Mouse (Mus musculus): ENCODE data around the gene Prps1l3. TPM values are rescaled to one million over a fixed set of nuclear protein-coding genes. Genes with fewer than 3 reads are reported as not detected.
"Not testable (repeated sequence)": the region's sequence is repeated elsewhere in the genome, so short reads cannot be mapped to it uniquely, and the experiment has no call there.

Prps1l3 gene
- polyA plus RNA-seq, 1 experiment from 2014 or later = 53.3 TPM

DNA sequence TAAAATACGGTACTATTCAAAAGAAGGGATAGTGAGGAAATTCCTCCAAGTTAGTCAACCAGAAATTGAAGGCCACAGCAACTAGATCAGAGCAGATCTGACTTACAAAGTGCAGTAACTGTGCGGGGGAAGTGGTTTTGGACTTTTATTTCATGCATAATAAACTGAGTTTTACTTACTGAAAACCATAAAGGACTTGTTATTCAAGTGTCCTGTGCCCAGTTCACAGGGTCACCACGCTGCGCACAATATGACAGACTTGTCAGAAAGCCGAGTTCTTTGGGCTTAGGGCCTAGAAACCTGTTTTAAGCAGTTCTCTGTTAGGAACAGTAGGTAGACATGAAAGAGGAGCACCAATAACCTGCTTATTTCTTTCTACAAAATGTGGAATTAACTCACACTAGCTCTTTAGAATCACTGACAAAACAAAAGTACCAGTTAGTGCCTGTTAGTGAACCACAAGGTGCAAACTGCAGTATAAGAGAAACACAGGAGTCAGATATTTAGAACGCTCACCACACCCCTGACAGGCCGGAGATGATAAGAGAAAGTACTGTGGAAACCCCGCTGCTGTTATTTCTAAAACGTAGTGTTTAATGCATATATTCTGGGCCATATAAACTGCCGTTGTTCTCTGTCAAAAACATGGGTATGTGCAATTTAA, 32.7 kb upstream of the Prps1l3 start, which contains the start of gene Slc25a21:
TSS of gene Slc25a21 (minus strand) at position 110 of the 664 bp plus-strand sequence.
- H3K4me2 ChIP-seq (ENCODE audit: low read depth, low read length) = peak within 1 kb of the TSS; percentile 90

GRCm38 (mm10) chr12:57198269-57198668, 31.9 kb upstream of the Prps1l3 start:
- Histone ChIP-seq H3K27me3 (replicated peaks; ENCODE audit: control insufficient read depth, insufficient read depth, low read length) (peaks cover 32% of the 10 kb centered on the region), H3K4me2 (ENCODE audit: low read depth, low read length) (no peak overlapping the region), H3K27ac (replicated peaks; ENCODE audit: low read depth, low read length) (no peak overlapping the region), H3K9ac (ENCODE audit: low read depth, low read length) (no peak overlapping the region), H3K4me3 (ENCODE audit: low read depth, low read length) (no peak overlapping the region), H3K9me3 (ENCODE audit: control insufficient read depth, low read length) (no peaks in the 10 kb centered on the region), H3K36me3 (ENCODE audit: control insufficient read depth, insufficient read depth, low read length) (no peaks in the 10 kb centered on the region), H3K4me1 (ENCODE audit: control insufficient read depth, insufficient read depth, low read length) (no peaks in the 10 kb centered on the region; the same call in 1 of the 2 replicates)
- ATAC-seq (ENCODE audit: low read depth) (no peak), DNase-seq (ENCODE audit: low spot score) (no peak)

More for the DNA sequence above, 32.7 kb upstream of the Prps1l3 start, which contains the start of gene Slc25a21:
- H3K4me3 ChIP-seq (ENCODE audit: low read depth, low read length) = peak within 1 kb of the TSS; percentile 52
- no peaks in the 10 kb centered on the region; the same call in 1 of the 2 replicates for H3K4me1 ChIP-seq (ENCODE audit: control insufficient read depth, insufficient read depth, low read length)
- no peaks in the 10 kb centered on the region for H3K36me3 ChIP-seq (ENCODE audit: control insufficient read depth, insufficient read depth, low read length)
- 71% methylated on average over 10 of the region's 10 CpGs for WGBS
- no peaks in the 10 kb centered on the region for H3K9me3 ChIP-seq (ENCODE audit: control insufficient read depth, low read length)
- peak within 1 kb of the TSS; percentile 67 for H3K9ac ChIP-seq (ENCODE audit: low read depth, low read length)
- no peak within 1 kb of the TSS for H3K27ac ChIP-seq (replicated peaks; ENCODE audit: low read depth, low read length)
- H3K27me3 ChIP-seq (replicated peaks; ENCODE audit: control insufficient read depth, insufficient read depth, low read length) = peaks cover 32% of the 10 kb centered on the region
- no peak for DNase-seq (ENCODE audit: low spot score)
- no peak for ATAC-seq (ENCODE audit: low read depth)

DNA sequence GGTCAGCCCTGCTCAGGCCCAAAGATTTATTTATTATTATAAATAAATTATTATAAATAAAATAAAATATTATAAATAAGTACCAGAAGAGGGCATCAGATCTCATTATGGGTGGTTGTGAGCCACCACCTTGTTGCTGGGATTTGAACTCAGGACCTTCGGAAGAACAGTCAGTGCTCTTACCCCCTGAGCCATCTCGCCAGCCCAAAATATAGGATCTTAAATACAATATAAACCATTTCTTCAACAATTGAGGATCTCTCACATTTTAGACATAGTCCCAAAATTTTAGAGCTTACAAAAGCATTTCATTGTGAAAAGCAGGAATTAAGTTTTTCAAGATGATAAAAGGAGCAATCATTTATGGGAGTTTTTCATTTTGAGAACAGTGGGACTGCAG, 30.8 kb upstream of the Prps1l3 start:
- Histone ChIP-seq H3K27ac (replicated peaks; ENCODE audit: low read depth, low read length) (no peak overlapping the region), H3K4me1 (ENCODE audit: control insufficient read depth, insufficient read depth, low read length) (no peaks in the 10 kb centered on the region; the same call in 1 of the 2 replicates), H3K4me3 (ENCODE audit: low read depth, low read length) (no peak overlapping the region), H3K4me2 (ENCODE audit: low read depth, low read length) (no peak overlapping the region), H3K36me3 (ENCODE audit: control insufficient read depth, insufficient read depth, low read length) (no peaks in the 10 kb centered on the region), H3K9me3 (ENCODE audit: control insufficient read depth, low read length) (no peaks in the 10 kb centered on the region), H3K9ac (ENCODE audit: low read depth, low read length) (no peak overlapping the region), H3K27me3 (replicated peaks; ENCODE audit: control insufficient read depth, insufficient read depth, low read length) (peaks cover 30% of the 10 kb centered on the region)
- 98% methylated on average over 2 of the region's 2 CpGs for WGBS
- ATAC-seq (ENCODE audit: low read depth) (no peak), DNase-seq (ENCODE audit: low spot score) (no peak)

- 86% methylated on average over 3 of the region's 3 CpGs for WGBS
- Histone ChIP-seq H3K36me3 (ENCODE audit: control insufficient read depth, insufficient read depth, low read length) (no peaks in the 10 kb centered on the region), H3K9me3 (ENCODE audit: control insufficient read depth, low read length) (no peaks in the 10 kb centered on the region), H3K27ac (replicated peaks; ENCODE audit: low read depth, low read length) (no peak overlapping the region), H3K9ac (ENCODE audit: low read depth, low read length) (no peak overlapping the region), H3K4me2 (ENCODE audit: low read depth, low read length) (no peak overlapping the region), H3K4me1 (ENCODE audit: control insufficient read depth, insufficient read depth, low read length) (no peaks in the 10 kb centered on the region), H3K4me3 (ENCODE audit: low read depth, low read length) (no peak overlapping the region), H3K27me3 (replicated peaks; ENCODE audit: control insufficient read depth, insufficient read depth, low read length) (peaks cover 17% of the 10 kb centered on the region)
- DNase-seq (ENCODE audit: low spot score) (no peak), ATAC-seq (ENCODE audit: low read depth) (no peak)
Observed at GRCm38 (mm10) chr12:57201901-57202300, 28.3 kb upstream of the Prps1l3 start.

- Histone ChIP-seq H3K4me3 (ENCODE audit: low read depth, low read length) (no peak overlapping the region), H3K27ac (replicated peaks; ENCODE audit: low read depth, low read length) (no peak overlapping the region), H3K4me1 (ENCODE audit: control insufficient read depth, insufficient read depth, low read length) (no peaks in the 10 kb centered on the region), H3K27me3 (replicated peaks; ENCODE audit: control insufficient read depth, insufficient read depth, low read length) (no peaks in the 10 kb centered on the region), H3K4me2 (ENCODE audit: low read depth, low read length) (no peak overlapping the region), H3K9me3 (ENCODE audit: control insufficient read depth, low read length) (no peaks in the 10 kb centered on the region), H3K9ac (ENCODE audit: low read depth, low read length) (no peak overlapping the region), H3K36me3 (ENCODE audit: control insufficient read depth, insufficient read depth, low read length) (no peaks in the 10 kb centered on the region)
- no peak for DNase-seq (ENCODE audit: low spot score)
- ATAC-seq (ENCODE audit: low read depth) = no peak
- WGBS = 77% methylated on average over 4 of the region's 4 CpGs
Observed at GRCm38 (mm10) chr12:57204276-57204851, 25.8 kb upstream of the Prps1l3 start.

DNA sequence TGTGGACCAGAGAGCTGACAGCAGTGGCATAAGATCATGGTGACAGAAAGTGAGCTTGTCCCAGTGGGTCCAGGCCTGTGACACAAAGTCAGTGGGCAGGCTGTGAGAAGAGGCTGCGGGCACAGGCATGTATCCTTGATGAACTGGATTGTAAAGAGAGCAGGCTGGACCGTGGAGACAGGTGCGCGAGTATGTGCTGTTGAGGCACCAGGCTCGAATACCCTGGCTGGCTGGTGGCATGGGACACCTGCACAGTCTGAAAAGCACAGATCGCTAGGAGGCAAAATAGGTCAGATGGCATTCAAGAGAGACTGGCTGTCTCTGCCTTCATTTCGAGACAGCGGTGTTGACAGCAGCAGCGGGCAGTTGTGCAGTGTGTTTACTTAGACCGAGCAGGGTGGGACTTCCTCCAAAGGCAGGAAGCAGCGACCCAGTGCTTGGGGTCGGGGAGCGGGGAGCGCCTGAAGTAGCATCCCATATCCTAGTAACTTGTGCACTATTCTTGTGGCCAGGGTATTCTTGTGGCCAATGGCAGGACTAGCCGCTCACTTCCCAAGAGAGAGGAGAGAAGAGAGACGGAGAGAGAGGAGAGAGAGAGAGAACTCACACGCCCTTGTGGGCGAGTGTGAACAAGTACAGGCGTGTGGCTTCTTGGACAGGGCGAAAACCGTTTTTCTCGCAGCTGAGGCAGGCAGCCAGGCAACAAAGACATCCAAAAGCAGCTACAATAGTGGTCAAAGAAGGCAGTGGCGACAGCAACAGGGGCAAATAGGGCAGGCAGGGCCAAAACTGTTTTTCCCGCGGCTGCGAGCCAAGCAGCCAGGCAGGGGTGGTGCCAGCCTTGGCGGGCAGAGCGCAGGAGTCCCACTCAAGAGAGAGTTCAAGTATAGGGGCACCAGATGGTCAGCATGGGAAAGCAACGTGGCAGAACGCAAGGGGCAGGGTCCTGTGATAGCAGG, 18.6 kb upstream of the Prps1l3 start:
- WGBS = 5% methylated on average over 30 of the region's 30 CpGs
- peak overlapping the region; percentile 40 for H3K4me3 ChIP-seq (ENCODE audit: low read depth, low read length)

GRCm38 (mm10) chr12:57212463-57212862, 17.7 kb upstream of the Prps1l3 start:
- H3K4me2 ChIP-seq (ENCODE audit: low read depth, low read length); H3K9ac ChIP-seq (ENCODE audit: low read depth, low read length); DNase-seq (ENCODE audit: low spot score); H3K27ac ChIP-seq (replicated peaks; ENCODE audit: low read depth, low read length); ATAC-seq (ENCODE audit: low read depth); H3K27me3 ChIP-seq (replicated peaks; ENCODE audit: control insufficient read depth, insufficient read depth, low read length); H3K9me3 ChIP-seq (ENCODE audit: control insufficient read depth, low read length); H3K4me1 ChIP-seq (ENCODE audit: control insufficient read depth, insufficient read depth, low read length); H3K36me3 ChIP-seq (ENCODE audit: control insufficient read depth, insufficient read depth, low read length); H3K4me3 ChIP-seq (ENCODE audit: low read depth, low read length): not testable (repeated sequence)
- WGBS = 79% methylated on average over 5 of the region's 5 CpGs

More for the DNA sequence above, 18.6 kb upstream of the Prps1l3 start:
- H3K9ac ChIP-seq (ENCODE audit: low read depth, low read length) = peak overlapping the region; percentile 65
- no peaks in the 10 kb centered on the region for H3K36me3 ChIP-seq (ENCODE audit: control insufficient read depth, insufficient read depth, low read length)
- no peaks in the 10 kb centered on the region for H3K27me3 ChIP-seq (replicated peaks; ENCODE audit: control insufficient read depth, insufficient read depth, low read length)
- ATAC-seq (ENCODE audit: low read depth) = peak; percentile 78
- H3K4me2 ChIP-seq (ENCODE audit: low read depth, low read length) = peak overlapping the region; percentile 92
- no peak overlapping the region for H3K27ac ChIP-seq (replicated peaks; ENCODE audit: low read depth, low read length)
- H3K4me1 ChIP-seq (ENCODE audit: control insufficient read depth, insufficient read depth, low read length) = peaks cover 5% of the 10 kb centered on the region; the same call in 1 of the 2 replicates
- peak; percentile 39 for DNase-seq (ENCODE audit: low spot score)
- H3K9me3 ChIP-seq (ENCODE audit: control insufficient read depth, low read length) = no peaks in the 10 kb centered on the region

- ATAC-seq (ENCODE audit: low read depth) (no peak), DNase-seq (ENCODE audit: low spot score) (no peak)
- H3K27me3 ChIP-seq (replicated peaks; ENCODE audit: control insufficient read depth, insufficient read depth, low read length) = no peaks in the 10 kb centered on the region
- H3K9ac ChIP-seq (ENCODE audit: low read depth, low read length) = no peak overlapping the region
- H3K36me3 ChIP-seq (ENCODE audit: control insufficient read depth, insufficient read depth, low read length) = no peaks in the 10 kb centered on the region
- H3K4me3 ChIP-seq (ENCODE audit: low read depth, low read length) = no peak overlapping the region
- no peak overlapping the region for H3K27ac ChIP-seq (replicated peaks; ENCODE audit: low read depth, low read length)
- 86% methylated on average over 9 of the region's 9 CpGs for WGBS
- peaks cover 6% of the 10 kb centered on the region for H3K4me1 ChIP-seq (ENCODE audit: control insufficient read depth, insufficient read depth, low read length)
- H3K9me3 ChIP-seq (ENCODE audit: control insufficient read depth, low read length) = no peaks in the 10 kb centered on the region
- no peak overlapping the region for H3K4me2 ChIP-seq (ENCODE audit: low read depth, low read length)
Observed at GRCm38 (mm10) chr12:57226411-57226810, 3.8 kb upstream of the Prps1l3 start.
